Mouse (Mus musculus): ENCODE results near the gene Adgrb2.

- TF ChIP-seq E2F4 (IDR thresholded peaks at IDR 0.05; ENCODE audit: borderline replicate concordance, low read depth, low read length), result no peak
- TF ChIP-seq TBP (IDR thresholded peaks at IDR 0.05; ENCODE audit: low read depth, low read length), result no peak
- TF ChIP-seq CTCF (IDR thresholded peaks at IDR 0.05 in 2 of 3, conservative IDR thresholded peaks at IDR 0.05 in 1 of 3; ENCODE audit: control insufficient read depth in 1 of 3, insufficient read depth in 1 of 3, low read depth in 2 of 3, low read length in 3 of 3, poor library complexity in 1 of 3, severe bottlenecking in 1 of 3), result no peak
- TF ChIP-seq GABPA (IDR thresholded peaks at IDR 0.05; ENCODE audit: low read depth, low read length), result no peak
Measured at GRCm38 (mm10) chr4:129993213-129993612, 8.5 kb downstream of the Adgrb2 start.

Measured in MEL (cell line).